Mouse (Mus musculus): ENCODE data around the gene Alox8. TPM values are rescaled to one million over a fixed set of nuclear protein-coding genes. Genes with fewer than 3 reads are reported as not detected.

Alox8 gene
- polyA plus RNA-seq (2017; shearing (Covaris generic)): 10 to 100 TPM in 1 of 2 experiments, 1 to 10 TPM in 1; 3.0 to 14.3 TPM

DNA sequence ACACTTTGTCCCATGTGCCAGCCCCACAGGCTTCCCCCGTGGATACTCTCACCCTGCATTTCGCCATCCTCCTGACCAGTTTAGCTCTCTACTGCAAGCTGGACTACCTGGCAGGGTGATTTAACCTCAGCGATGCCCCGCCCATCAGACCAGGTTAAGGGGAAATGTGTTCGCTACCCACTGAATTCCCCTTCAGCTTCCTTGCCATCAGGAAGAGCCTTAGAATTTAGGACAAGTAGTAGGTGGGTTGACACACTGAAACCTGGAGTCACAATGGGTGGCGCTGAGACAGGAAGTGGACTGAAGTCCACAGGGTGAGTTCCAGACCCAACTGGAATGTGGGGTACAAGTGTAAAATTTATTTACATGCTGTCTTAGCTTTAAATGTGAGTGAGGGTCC, at the start of gene Alox8:
TSS of gene Alox8 (minus strand) at position 101 of the 400 bp plus-strand sequence.

DNA sequence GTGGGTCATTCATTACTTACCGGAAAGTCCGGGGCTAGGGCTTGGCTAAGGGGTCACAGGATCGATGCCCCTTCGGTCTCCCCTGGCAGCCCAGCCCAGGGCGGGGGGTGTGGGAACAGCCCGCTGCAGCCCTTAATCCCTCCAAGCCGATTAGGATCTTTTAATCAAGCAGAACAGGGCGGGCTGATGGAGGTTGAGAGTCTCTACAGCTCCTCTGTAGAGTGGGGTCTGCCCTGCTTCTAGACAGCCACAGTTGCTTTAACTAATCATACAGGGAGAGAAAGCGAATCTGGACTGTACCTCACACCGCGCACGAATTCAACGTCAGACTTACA, 39.2 kb upstream of the Alox8 start, which contains the start of gene Gucy2e:
TSS of gene Gucy2e (minus strand) at position 111 of the 335 bp plus-strand sequence.

DNA sequence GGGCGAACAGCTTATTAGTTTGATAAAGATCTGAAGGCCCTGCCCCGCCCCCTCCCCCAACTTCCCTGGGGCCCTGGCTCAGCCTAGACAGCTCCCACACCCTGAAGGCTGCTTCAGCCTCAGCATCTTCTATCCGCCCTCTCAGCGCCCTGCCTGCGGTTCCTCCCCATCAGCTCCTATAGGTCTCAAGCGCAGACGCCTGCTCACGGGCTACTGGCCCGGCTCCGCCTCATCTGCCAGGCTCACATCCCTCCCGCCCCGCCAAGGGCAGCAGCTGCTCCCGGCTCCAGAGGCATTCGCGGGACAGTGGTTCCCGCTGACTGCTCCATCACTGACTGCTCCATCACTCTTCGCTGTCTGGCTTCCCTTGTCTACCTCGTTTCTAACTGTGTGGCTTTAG, 40.8 kb downstream of the Alox8 start, which contains the start of gene Alox12b:
TSS of gene Alox12b (plus strand) at position 190 of the 400 bp plus-strand sequence.

Other genes starting within 250 kb of the Alox8 start
- under 1 TPM in 1 of 2 experiments, not detected in 1; 0.12 TPM for gene Arhgef15, start 240.4 kb downstream of the Alox8 start, polyA plus RNA-seq (2017; shearing (Covaris generic))
- gene Slc25a35, start 229.7 kb downstream of the Alox8 start, polyA plus RNA-seq (2017; shearing (Covaris generic)): 10 to 100 TPM in 1 of 2 experiments, 1 to 10 TPM in 1; 8.1 to 11.2 TPM
- 10 to 100 TPM; 18.9 to 36.2 TPM for gene Rangrf, start 222.7 kb downstream of the Alox8 start, polyA plus RNA-seq (2017; shearing (Covaris generic))
- gene Pfas, start 189.4 kb downstream of the Alox8 start, polyA plus RNA-seq (2017; shearing (Covaris generic)): 1 to 10 TPM; 2.9 to 4.4 TPM
- gene Ctc1, start 181.9 kb downstream of the Alox8 start, polyA plus RNA-seq (2017; shearing (Covaris generic)): 10 to 100 TPM; 13.6 to 14.6 TPM
- gene Aurkb, start 152.2 kb downstream of the Alox8 start, polyA plus RNA-seq (2017; shearing (Covaris generic)): 10 to 100 TPM; 23.1 to 23.3 TPM
- gene Borcs6, start 138.1 kb downstream of the Alox8 start, polyA plus RNA-seq (2017; shearing (Covaris generic)): 1 to 10 TPM; 7.5 to 8.5 TPM
- gene Tmem107, start 127.0 kb downstream of the Alox8 start, polyA plus RNA-seq (2017; shearing (Covaris generic)): 1 to 10 TPM; 3.4 to 4.2 TPM
- 100 to 1,000 TPM; 113 to 123 TPM for gene Vamp2, start 109.4 kb downstream of the Alox8 start, polyA plus RNA-seq (2017; shearing (Covaris generic))
- gene Per1, start 102.6 kb downstream of the Alox8 start, polyA plus RNA-seq (2017; shearing (Covaris generic)): 10 to 100 TPM in 1 of 2 experiments, 1 to 10 TPM in 1; 6.6 to 10.3 TPM
- gene Hes7, start 77.4 kb downstream of the Alox8 start, polyA plus RNA-seq (2017; shearing (Covaris generic)): under 1 TPM in 1 of 2 experiments, not detected in 1; 0.08 TPM
- gene 9130213A22Rik, start 75.3 kb downstream of the Alox8 start, polyA plus RNA-seq (2017; shearing (Covaris generic)): under 1 TPM in 1 of 2 experiments, not detected in 1; 0.17 TPM
- under 1 TPM in 1 of 2 experiments, not detected in 1; 0.05 TPM for gene Aloxe3, start 71.9 kb downstream of the Alox8 start, polyA plus RNA-seq (2017; shearing (Covaris generic))
- gene Alox12b, start 40.9 kb downstream of the Alox8 start, polyA plus RNA-seq (2017; shearing (Covaris generic)): not detected
- gene Gucy2e, start 39.2 kb upstream of the Alox8 start, polyA plus RNA-seq (2017; shearing (Covaris generic)): under 1 TPM; 0.10 to 0.79 TPM
- 10 to 100 TPM in 1 of 2 experiments, 1 to 10 TPM in 1; 4.3 to 12.7 TPM for gene Cntrob, start 125.9 kb upstream of the Alox8 start, polyA plus RNA-seq (2017; shearing (Covaris generic))
- 100 to 1,000 TPM; 106 to 112 TPM for gene Trappc1, start 126.1 kb upstream of the Alox8 start, polyA plus RNA-seq (2017; shearing (Covaris generic))
- 1 to 10 TPM; 1.9 to 3.8 TPM for gene Kcnab3, start 128.4 kb upstream of the Alox8 start, polyA plus RNA-seq (2017; shearing (Covaris generic))
- gene Rnf227, start 142.6 kb upstream of the Alox8 start, polyA plus RNA-seq (2017; shearing (Covaris generic)): 1 to 10 TPM; 2.3 to 8.7 TPM
- gene Chd3, start 171.6 kb upstream of the Alox8 start, polyA plus RNA-seq (2017; shearing (Covaris generic)): 100 to 1,000 TPM in 1 of 2 experiments, 10 to 100 TPM in 1; 81.9 to 111 TPM
- 100 to 1,000 TPM; 128 to 154 TPM for gene Naa38, start 197.6 kb upstream of the Alox8 start, polyA plus RNA-seq (2017; shearing (Covaris generic))
- 10 to 100 TPM; 20.5 to 23.2 TPM for gene Cyb5d1, start 197.8 kb upstream of the Alox8 start, polyA plus RNA-seq (2017; shearing (Covaris generic))
- gene Tmem88, start 200.4 kb upstream of the Alox8 start, polyA plus RNA-seq (2017; shearing (Covaris generic)): under 1 TPM; 0.14 to 0.22 TPM
- gene Kdm6b, start 215.8 kb upstream of the Alox8 start, polyA plus RNA-seq (2017; shearing (Covaris generic)): 1 to 10 TPM; 4.8 to 6.3 TPM